23 mouse cellular contexts compared by ENCODE assay signal in genomic region chr15:87236096-87236495, GRCm38 (mm10).
"Had no signal": no experiment of that assay in that cellular context is flagged by ENCODE, and none has a peak within 500 bp of the region (broad histone marks: within the 10 kb centered on the region; RNA-seq: fewer than 3 reads in every experiment).

No protein-coding gene starts in this region.

- DNase-seq: liver, embryonic 13.5 days; liver, postnatal 0 days; lung, adult 2 months; lung, postnatal 14 days; lung, postnatal 36 days; retina, postnatal 1 day; right cerebral cortex, adult 18-20 months; right cerebral cortex, postnatal 25 days; right cerebral cortex, postnatal 4 days; spleen, adult 18-20 months; thymus, adult 18-20 months; thymus, postnatal 14 days; thymus, postnatal 36 days had no signal

- H3K9ac ChIP-seq: liver, embryonic 13.5 days; liver, embryonic 15.5 days; liver, postnatal 0 days; lung, embryonic 15.5 days; midbrain, embryonic 12.5 days; midbrain, embryonic 15.5 days; neural tube, embryonic 13.5 days; neural tube, embryonic 15.5 days had no signal

- H3K27ac ChIP-seq: liver, embryonic 13.5 days; liver, embryonic 15.5 days; lung, embryonic 15.5 days; macrophage; midbrain, embryonic 10.5 days; midbrain, embryonic 12.5 days; midbrain, embryonic 15.5 days; neural tube, embryonic 13.5 days; neural tube, embryonic 15.5 days had no signal

- ATAC-seq: liver, postnatal 0 days; lung, postnatal 0 days; midbrain, embryonic 15.5 days had no signal

- H3K9me3 ChIP-seq: lung, embryonic 15.5 days; midbrain, embryonic 10.5 days; midbrain, embryonic 12.5 days; midbrain, embryonic 15.5 days; neural tube, embryonic 13.5 days; neural tube, embryonic 15.5 days had no signal

- H3K4me1 ChIP-seq: liver, embryonic 13.5 days; liver, embryonic 15.5 days; lung, embryonic 15.5 days; midbrain, embryonic 12.5 days; midbrain, embryonic 15.5 days; neural tube, embryonic 13.5 days had no signal

- H3K4me3 ChIP-seq: liver, embryonic 13.5 days; liver, embryonic 15.5 days; lung, embryonic 15.5 days; midbrain, embryonic 10.5 days; midbrain, embryonic 12.5 days; midbrain, embryonic 15.5 days; myocyte; neural tube, embryonic 13.5 days; neural tube, embryonic 15.5 days had no signal

- H3K27me3 ChIP-seq: liver, embryonic 13.5 days; liver, embryonic 15.5 days; lung, embryonic 15.5 days; midbrain, embryonic 12.5 days; midbrain, embryonic 15.5 days; neural tube, embryonic 13.5 days; neural tube, embryonic 15.5 days had no signal

- H3K36me3 ChIP-seq: liver, embryonic 13.5 days; liver, embryonic 15.5 days; lung, embryonic 15.5 days; midbrain, embryonic 10.5 days; midbrain, embryonic 12.5 days; midbrain, embryonic 15.5 days; neural tube, embryonic 13.5 days; neural tube, embryonic 15.5 days had no signal

- H3K4me2 ChIP-seq: liver, embryonic 13.5 days; liver, embryonic 15.5 days; lung, embryonic 15.5 days; midbrain, embryonic 12.5 days; midbrain, embryonic 15.5 days; neural tube, embryonic 13.5 days; neural tube, embryonic 15.5 days had no signal
